Mouse (Mus musculus) MEL (cell line): ENCODE results near the gene Ugt1a9. TPM values are rescaled to one million over a fixed set of nuclear protein-coding genes. Genes with fewer than 3 reads are reported as not detected.

Experiments used
- DNase-seq: peaks from one replicate; pipeline ENCODE4 v3.0.0; 2011; ENCODE audit warnings: low read depth, low spot score
- H3K27ac ChIP-seq: 2 replicates; pipeline ENCODE4 v1.5.1; 2012; ENCODE audit warnings: low read depth, mild to moderate bottlenecking, control low read depth, low read length, moderate library complexity; ENCODE audit not compliant: control insufficient read depth
- H3K27me3 ChIP-seq, 2 experiments: fragments of 150-350 bp in 1 of 2; sonication (generic) in 1 of 2; 2 replicates each; pipeline ENCODE4 v1.6.1; 2012; ENCODE audit warnings: low read length in 2 of 2, mild to moderate bottlenecking in 2 of 2, improper control_type of control experiment in 1 of 2, moderate library complexity in 1 of 2; ENCODE audit not compliant: insufficient read depth in 2 of 2, control insufficient read depth in 1 of 2
- H3K36me3 ChIP-seq, 2 experiments: 2 replicates each; pipeline ENCODE4 v1.6.1; 2012 to 2014; ENCODE audit warnings: low read length in 2 of 2, improper control_type of control experiment in 1 of 2, inconsistent platforms in 1 of 2, mild to moderate bottlenecking in 1 of 2; ENCODE audit not compliant: insufficient read depth in 2 of 2, control insufficient read depth in 1 of 2
- H3K4me1 ChIP-seq, 2 experiments: fragments of 150-350 bp in 1 of 2; sonication (generic) in 1 of 2; 2 replicates each; pipeline ENCODE4 v1.6.1; 2012; ENCODE audit warnings: low read length in 2 of 2, improper control_type of control experiment in 1 of 2, mild to moderate bottlenecking in 1 of 2; ENCODE audit not compliant: insufficient read depth in 2 of 2, control insufficient read depth in 1 of 2
- H3K4me3 ChIP-seq, 2 experiments: fragments of 150-350 bp in 1 of 2; sonication (generic) in 1 of 2; 2 replicates each; pipeline ENCODE4 v1.5.1; 2012; ENCODE audit warnings: low read depth in 2 of 2, low read length in 2 of 2, mild to moderate bottlenecking in 2 of 2, moderate library complexity in 2 of 2, control low read depth in 1 of 2, improper control_type of control experiment in 1 of 2; ENCODE audit not compliant: control insufficient read depth in 1 of 2, insufficient read depth in 1 of 2
- H3K79me2 ChIP-seq: 2 replicates; pipeline ENCODE4 v1.6.1; 2012; ENCODE audit warnings: mild to moderate bottlenecking, low read length, moderate library complexity; ENCODE audit not compliant: control insufficient read depth, poor library complexity, insufficient read depth
- H3K9ac ChIP-seq: 2 replicates; pipeline ENCODE4 v1.6.1; 2012; ENCODE audit warnings: low read depth, mild to moderate bottlenecking, control low read depth, low read length, moderate library complexity; ENCODE audit not compliant: control insufficient read depth, poor library complexity, severe bottlenecking
- H3K9me3 ChIP-seq: fragments of 150-350 bp; sonication (generic); replicated peaks from 2 replicates; pipeline ENCODE4 v1.6.1; 2012; ENCODE audit warnings: mild to moderate bottlenecking, low read length, improper control_type of control experiment, moderate library complexity; ENCODE audit not compliant: insufficient read depth
- CHD2 ChIP-seq: IDR thresholded peaks from 2 replicates; pipeline ENCODE4 v1.6.1; 2011; ENCODE audit warnings: low read length, improper control_type of control experiment
- CTCF ChIP-seq, 3 experiments: IDR thresholded peaks in 2 of 3; conservative IDR thresholded peaks in 1 of 3; 2 replicates each; pipeline ENCODE4 v1.5.1; 2011 to 2012; ENCODE audit warnings: low read length in 3 of 3, low read depth in 2 of 3, mild to moderate bottlenecking in 2 of 3, improper control_type of control experiment in 1 of 3, inconsistent platforms in 1 of 3, mixed read lengths in 1 of 3, moderate library complexity in 1 of 3; ENCODE audit not compliant: control insufficient read depth in 1 of 3, insufficient read depth in 1 of 3, poor library complexity in 1 of 3, severe bottlenecking in 1 of 3
- ELF1 ChIP-seq: IDR thresholded peaks from 2 replicates; pipeline ENCODE4 v1.6.1; 2014; ENCODE audit warnings: low read depth, mild to moderate bottlenecking, inconsistent platforms, low read length, improper control_type of control experiment, moderate library complexity
- ETS1 ChIP-seq: IDR thresholded peaks from 2 replicates; pipeline ENCODE4 v1.6.1; 2012; ENCODE audit warnings: low read depth, mild to moderate bottlenecking, inconsistent platforms, low read length, improper control_type of control experiment, moderate library complexity
- HCFC1 ChIP-seq: IDR thresholded peaks from 2 replicates; pipeline ENCODE4 v1.6.1; 2012; ENCODE audit warnings: low read depth, mild to moderate bottlenecking, inconsistent platforms, low read length, improper control_type of control experiment, moderate library complexity
- JUND ChIP-seq: IDR thresholded peaks from 2 replicates; pipeline ENCODE4 v1.6.1; 2011; ENCODE audit warnings: low read depth, mild to moderate bottlenecking, improper control_type of control experiment, low read length
- MAX ChIP-seq: IDR thresholded peaks from 2 replicates; pipeline ENCODE4 v1.6.1; 2011; ENCODE audit warnings: low read length, improper control_type of control experiment
- MXI1 ChIP-seq: IDR thresholded peaks from 2 replicates; pipeline ENCODE4 v1.6.1; 2011; ENCODE audit warnings: mild to moderate bottlenecking, low read depth, low read length, improper control_type of control experiment
- MYC ChIP-seq: IDR thresholded peaks from 2 replicates; pipeline ENCODE4 v1.6.1; 2011; ENCODE audit warnings: low read depth, mild to moderate bottlenecking, low read length, improper control_type of control experiment, moderate library complexity
- POLR2AphosphoS2 ChIP-seq: IDR thresholded peaks from 2 replicates; pipeline ENCODE4 v1.6.1; 2011; ENCODE audit warnings: low read length, improper control_type of control experiment
- POLR2AphosphoS5 ChIP-seq: IDR thresholded peaks from 2 replicates; pipeline ENCODE4 v1.6.1; 2012; ENCODE audit warnings: low read depth, borderline replicate concordance, mild to moderate bottlenecking, inconsistent platforms, low read length, moderate library complexity, mixed read lengths
- SMC3 ChIP-seq: IDR thresholded peaks from 2 replicates; pipeline ENCODE4 v1.6.1; 2011; ENCODE audit warnings: low read depth, low read length, improper control_type of control experiment
- TBP ChIP-seq: IDR thresholded peaks from 2 replicates; pipeline ENCODE4 v1.8.0; 2011; ENCODE audit warnings: low read depth, low read length, improper control_type of control experiment
- USF1 ChIP-seq: IDR thresholded peaks from 2 replicates; pipeline ENCODE4 v1.6.1; 2014; ENCODE audit warnings: low read depth, mild to moderate bottlenecking, inconsistent platforms, low read length, improper control_type of control experiment, moderate library complexity
- USF2 ChIP-seq, 2 experiments: IDR thresholded peaks; 2 replicates each; pipeline ENCODE4 v1.6.1; 2011 to 2012; ENCODE audit warnings: improper control_type of control experiment in 2 of 2, low read length in 2 of 2, borderline replicate concordance in 1 of 2, inconsistent platforms in 1 of 2, low read depth in 1 of 2, mild to moderate bottlenecking in 1 of 2; ENCODE audit not compliant: insufficient read depth in 1 of 2
- ZKSCAN1 ChIP-seq: IDR thresholded peaks from 2 replicates; pipeline ENCODE4 v1.6.1; 2012; ENCODE audit warnings: low read depth, mild to moderate bottlenecking, inconsistent platforms, low read length, improper control_type of control experiment, moderate library complexity
- polyA plus RNA-seq, 2 experiments: library from polyadenylated mRNA; stranded (reverse) in 1 of 2; unstranded in 1 of 2; fragments of >175 nt in 1 of 2; fragments of >200 nt in 1 of 2; gene quantifications; 2 replicates each; pipeline versions ENCODE4 v1.2.1 to v1.2.4; 2012; ENCODE audit warnings: low replicate concordance in 2 of 2, low read depth in 1 of 2; ENCODE audit not compliant: insufficient read length in 2 of 2, insufficient read depth in 1 of 2, missing spikeins in 1 of 2
- total RNA-seq: library from RNA; depleted of rRNA; stranded (reverse); fragments of 300-350 nt; gene quantifications from 2 replicates; pipeline ENCODE4 v1.2.3, GENCODE M21; 2012

Ugt1a9 gene
- total and polyA plus RNA-seq, 3 experiments = not detected

DNA sequence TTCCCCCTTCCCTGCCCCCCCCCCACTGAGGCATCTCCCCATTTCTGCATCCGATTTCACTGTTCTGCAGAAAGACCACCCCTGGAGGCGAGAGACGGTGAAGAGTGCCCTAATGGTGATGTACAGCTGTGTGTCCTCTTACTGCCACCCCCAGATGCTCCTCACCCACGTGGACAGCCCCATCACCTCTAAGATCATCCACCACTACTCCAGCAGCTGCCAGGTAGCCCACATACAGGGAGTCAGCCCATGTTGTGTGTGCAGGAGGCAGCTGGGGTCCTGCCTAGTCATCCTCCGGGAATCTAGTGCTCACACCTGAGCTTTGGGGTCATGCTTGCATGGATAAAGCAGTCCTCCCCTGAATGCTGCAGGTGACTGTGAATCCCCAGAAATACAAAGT lies 173.3 kb downstream of the Ugt1a9 start:
- Histone ChIP-seq H3K27ac (no peak overlapping the region), H3K27me3 (no peaks in the 10 kb centered on the region)
- TF ChIP-seq ELF1 (no peak), JUND (no peak), CHD2 (no peak)
- TF ChIP-seq, all 39 proteins: peak for 0
- no peaks in the 10 kb centered on the region for H3K9me3 ChIP-seq
- H3K9ac ChIP-seq = no peak overlapping the region
- H3K79me2 ChIP-seq = no peaks in the 10 kb centered on the region
- H3K36me3 ChIP-seq = no peaks in the 10 kb centered on the region
- H3K4me3 ChIP-seq = no peak overlapping the region
- no peaks in the 10 kb centered on the region for H3K4me1 ChIP-seq
- no peak for DNase-seq

DNA sequence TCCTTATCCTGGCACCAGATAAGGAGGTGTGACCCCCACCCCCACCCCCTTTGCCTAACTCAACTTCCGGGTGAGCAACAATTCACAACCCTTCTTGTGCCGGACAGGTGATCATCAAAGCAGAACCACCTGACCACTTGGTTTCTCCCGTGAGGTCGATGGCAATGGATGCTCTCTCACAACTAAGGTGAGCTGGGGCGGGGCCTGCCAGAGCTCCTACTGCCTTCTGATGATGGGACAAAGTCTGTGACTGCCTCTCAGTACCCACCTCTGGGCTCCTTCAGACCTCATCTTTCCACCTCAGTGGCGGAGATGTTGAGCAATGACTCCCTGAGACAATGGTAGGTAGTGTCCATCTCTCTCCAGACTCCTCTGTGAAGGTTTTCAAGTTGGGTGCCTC lies 175.3 kb downstream of the Ugt1a9 start:
- Histone ChIP-seq H3K9me3 (no peaks in the 10 kb centered on the region), H3K36me3 (no peaks in the 10 kb centered on the region), H3K4me3 (no peak overlapping the region)
- TF ChIP-seq ETS1 (no peak), POLR2AphosphoS2 (no peak), CTCF (IDR thresholded peaks at IDR 0.05 in 2 of 3, conservative IDR thresholded peaks at IDR 0.05 in 1 of 3; ENCODE audit: control insufficient read depth in 1 of 3, insufficient read depth in 1 of 3, low read depth in 2 of 3, low read length in 3 of 3, poor library complexity in 1 of 3, severe bottlenecking in 1 of 3) (no peak), MAX (no peak), MYC (no peak), SMC3 (no peak), TBP (no peak), MXI1 (no peak), POLR2AphosphoS5 (no peak), ZKSCAN1 (no peak), USF1 (no peak)
- TF ChIP-seq, all 39 proteins: peak for 0
- H3K9ac ChIP-seq = no peak overlapping the region
- no peaks in the 10 kb centered on the region for H3K79me2 ChIP-seq
- DNase-seq = no peak
- no peaks in the 10 kb centered on the region for H3K27me3 ChIP-seq
- no peaks in the 10 kb centered on the region for H3K4me1 ChIP-seq
- no peak overlapping the region for H3K27ac ChIP-seq

DNA sequence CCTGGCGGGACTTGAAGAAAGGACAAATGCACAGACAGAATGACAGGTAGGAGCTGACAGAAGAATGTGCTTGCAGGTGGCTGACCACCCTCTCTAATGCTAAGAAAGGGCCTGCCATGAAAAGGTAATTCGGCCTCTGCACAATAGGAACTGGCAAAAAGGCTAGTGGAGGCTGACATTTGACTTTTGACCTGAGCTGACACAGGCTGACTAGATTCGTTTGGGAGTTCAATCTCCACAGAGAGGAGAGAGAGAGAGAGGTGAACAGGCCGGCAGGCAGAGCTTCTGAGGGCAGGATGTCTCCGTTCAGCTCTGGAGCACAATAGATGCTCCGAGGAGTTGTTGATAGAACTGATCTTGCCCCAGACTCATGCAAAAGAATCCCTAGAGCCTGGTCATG lies 175.8 kb downstream of the Ugt1a9 start:
- Histone ChIP-seq H3K27ac (no peak overlapping the region), H3K9me3 (no peaks in the 10 kb centered on the region), H3K9ac (no peak overlapping the region), H3K79me2 (no peaks in the 10 kb centered on the region), H3K4me1 (no peaks in the 10 kb centered on the region), H3K36me3 (no peaks in the 10 kb centered on the region), H3K4me3 (no peak overlapping the region), H3K27me3 (no peaks in the 10 kb centered on the region)
- no peak for TF ChIP-seq USF2 (IDR thresholded peaks at IDR 0.05; ENCODE audit: borderline replicate concordance in 1 of 2, insufficient read depth in 1 of 2, low read depth in 1 of 2, low read length in 2 of 2)
- TF ChIP-seq POLR2AphosphoS5 = no peak
- TF ChIP-seq JUND = no peak
- TF ChIP-seq HCFC1 = no peak
- no peak for DNase-seq
